Comparison of ENCODE assay signal across 12 mouse cellular contexts in genomic region chr8:94888383-94889036, GRCm38 (mm10). TPM values are rescaled to one million over a fixed set of nuclear protein-coding genes. Genes with fewer than 3 reads are reported as not detected.
DNase-seq lines count a peak whose midpoint lies in the region; ATAC-seq lines count a peak whose summit lies in the region.
"Had no signal": no experiment of that assay in that cellular context is flagged by ENCODE, and none has a peak within 500 bp of the region (broad histone marks: within the 10 kb centered on the region; RNA-seq: fewer than 3 reads in every experiment).

No protein-coding gene starts in this region.

- no peak overlapping the region for H3K9ac ChIP-seq in heart, embryonic 11.5 days (ENCODE audit: low read depth, low read length)
- H3K9ac ChIP-seq in lung, embryonic 15.5 days: no peak overlapping the region
- no peak overlapping the region; the same call in 1 of the 2 replicates for H3K9ac ChIP-seq in limb, embryonic 13.5 days
- H3K9ac ChIP-seq in stomach, embryonic 15.5 days: no peak overlapping the region
- H3K9ac ChIP-seq: hindbrain, embryonic 13.5 days had no signal

- no peaks in the 10 kb centered on the region for H3K9me3 ChIP-seq in heart, embryonic 11.5 days (replicated peaks; ENCODE audit: control insufficient read depth, low read length)
- H3K9me3 ChIP-seq in lung, embryonic 15.5 days: no peaks in the 10 kb centered on the region
- H3K9me3 ChIP-seq in limb, embryonic 13.5 days: no peaks in the 10 kb centered on the region
- H3K9me3 ChIP-seq in stomach, embryonic 15.5 days: no peaks in the 10 kb centered on the region
- H3K9me3 ChIP-seq: hindbrain, embryonic 13.5 days; megakaryocyte, embryonic 14.5 days had no signal

- no peak overlapping the region for H3K4me3 ChIP-seq in heart, embryonic 11.5 days (ENCODE audit: low read depth, low read length)
- no peak overlapping the region for H3K4me3 ChIP-seq in lung, embryonic 15.5 days
- H3K4me3 ChIP-seq in limb, embryonic 13.5 days: no peak overlapping the region
- no peak overlapping the region for H3K4me3 ChIP-seq in stomach, embryonic 15.5 days (replicated peaks)
- H3K4me3 ChIP-seq: hindbrain, embryonic 13.5 days; megakaryocyte, embryonic 14.5 days had no signal

- H3K4me1 ChIP-seq in heart, embryonic 11.5 days (ENCODE audit: control insufficient read depth, insufficient read depth, low read length): peaks cover 9% of the 10 kb centered on the region
- H3K4me1 ChIP-seq in lung, embryonic 15.5 days: no peaks in the 10 kb centered on the region
- no peaks in the 10 kb centered on the region for H3K4me1 ChIP-seq in limb, embryonic 13.5 days
- H3K4me1 ChIP-seq in stomach, embryonic 15.5 days: no peaks in the 10 kb centered on the region
- H3K4me1 ChIP-seq: hindbrain, embryonic 13.5 days had no signal

- no peaks in the 10 kb centered on the region for H3K36me3 ChIP-seq in heart, embryonic 11.5 days (ENCODE audit: control insufficient read depth, insufficient read depth, low read length)
- no peaks in the 10 kb centered on the region for H3K36me3 ChIP-seq in lung, embryonic 15.5 days
- no peaks in the 10 kb centered on the region for H3K36me3 ChIP-seq in limb, embryonic 13.5 days
- H3K36me3 ChIP-seq in stomach, embryonic 15.5 days: no peaks in the 10 kb centered on the region
- H3K36me3 ChIP-seq: hindbrain, embryonic 13.5 days had no signal

- 34% methylated on average over 13 of the region's 14 CpGs for WGBS in heart, embryonic 11.5 days (ENCODE audit: insufficient replicate concordance)
- 35% methylated on average over 14 of the region's 14 CpGs for WGBS in lung, embryonic 15.5 days
- WGBS in limb, embryonic 13.5 days: 24% methylated on average over 14 of the region's 14 CpGs
- 26% methylated on average over 14 of the region's 14 CpGs for WGBS in stomach, embryonic 15.5 days

- no peak overlapping the region for H3K27ac ChIP-seq in heart, embryonic 11.5 days (ENCODE audit: low read depth, low read length)
- H3K27ac ChIP-seq in lung, embryonic 15.5 days: no peak overlapping the region
- no peak overlapping the region for H3K27ac ChIP-seq in limb, embryonic 13.5 days
- H3K27ac ChIP-seq in stomach, embryonic 15.5 days: no peak overlapping the region
- H3K27ac ChIP-seq: hindbrain, embryonic 13.5 days had no signal

- H3K27me3 ChIP-seq in heart, embryonic 11.5 days (ENCODE audit: control insufficient read depth, insufficient read depth, low read length): no peaks in the 10 kb centered on the region
- H3K27me3 ChIP-seq in lung, embryonic 15.5 days: no peaks in the 10 kb centered on the region
- no peaks in the 10 kb centered on the region for H3K27me3 ChIP-seq in limb, embryonic 13.5 days
- H3K27me3 ChIP-seq in stomach, embryonic 15.5 days (replicated peaks): no peaks in the 10 kb centered on the region

- intact Hi-C loops in heart, postnatal 14 days (cut with DNase I): no loop called here

- ATAC-seq in heart, embryonic 11.5 days (replicated peaks; ENCODE audit: insufficient number of reproducible peaks, low FRiP score, low TSS enrichment): peak; percentile 64
- no peak for ATAC-seq in lung, embryonic 15.5 days (ENCODE audit: borderline replicate concordance, extremely low read depth, low FRiP score, low TSS enrichment)
- no peak for ATAC-seq in limb, embryonic 13.5 days (ENCODE audit: low FRiP score, low read depth)
- ATAC-seq in stomach, embryonic 15.5 days (ENCODE audit: insufficient read depth, low FRiP score, low read depth): peak; percentile 27; the same call in 1 of the 2 replicates

- peak overlapping the region; percentile 46 for H3K4me2 ChIP-seq in heart, embryonic 11.5 days
- peak overlapping the region; percentile 31; the same call in 1 of the 2 replicates for H3K4me2 ChIP-seq in lung, embryonic 15.5 days
- H3K4me2 ChIP-seq in limb, embryonic 13.5 days (replicated peaks): peak overlapping the region; percentile 5; the same call in 1 of the 2 replicates
- H3K4me2 ChIP-seq in stomach, embryonic 15.5 days: no peak overlapping the region
- H3K4me2 ChIP-seq: hindbrain, embryonic 13.5 days had no signal

- no peak for DNase-seq in heart, postnatal 14 days
- no peak for DNase-seq in lung, postnatal 36 days
- DNase-seq in gastrocnemius, postnatal 25 days: no peak
- DNase-seq in cerebellum, adult 11 months: no peak
- DNase-seq: cerebellum, postnatal 10 days; kidney, postnatal 36 days had no signal

RNA-seq across cellular contexts. Expression of gene Dok4, which starts 12.4 kb away (rescaled TPM):
- polyA plus RNA-seq in heart, embryonic 11.5 days (2014; fragmentation: Nextera tagmentation; extraction: Ambion mirVana): 46.2 and 57.7 TPM in 2 replicates
- 10 to 100 TPM; 23.3 to 26.5 TPM for total RNA-seq in heart, postnatal 14 days (2021)
- polyA plus RNA-seq in lung, embryonic 15.5 days (2015; fragmentation: Nextera tagmentation; extraction: Ambion mirVana): 40.4 and 45.7 TPM in 2 replicates
- 21.4 and 21.7 TPM in 2 replicates for polyA plus RNA-seq in limb, embryonic 13.5 days (2015; fragmentation: Nextera tagmentation; extraction: Ambion mirVana)
- 26.9 and 29.8 TPM in 2 replicates for polyA plus RNA-seq in stomach, embryonic 15.5 days (2015; fragmentation: Nextera tagmentation; extraction: Ambion mirVana)
- total RNA-seq in gastrocnemius, postnatal 25 days (2021): 1 to 10 TPM; 4.7 to 5.1 TPM

RNA-seq across cellular contexts. Expression of gene Ccdc102a, which starts 29.4 kb away (rescaled TPM):
- 22.8 and 24.8 TPM in 2 replicates for polyA plus RNA-seq in heart, embryonic 11.5 days (2014; fragmentation: Nextera tagmentation; extraction: Ambion mirVana)
- 10 to 100 TPM; 10.8 to 10.9 TPM for total RNA-seq in heart, postnatal 14 days (2021)
- 28.7 and 29.3 TPM in 2 replicates for polyA plus RNA-seq in lung, embryonic 15.5 days (2015; fragmentation: Nextera tagmentation; extraction: Ambion mirVana)
- polyA plus RNA-seq in limb, embryonic 13.5 days (2015; fragmentation: Nextera tagmentation; extraction: Ambion mirVana): 46.3 and 46.6 TPM in 2 replicates
- polyA plus RNA-seq in stomach, embryonic 15.5 days (2015; fragmentation: Nextera tagmentation; extraction: Ambion mirVana): 25.8 and 26.5 TPM in 2 replicates
- 1 to 10 TPM; 3.6 to 4.2 TPM for total RNA-seq in gastrocnemius, postnatal 25 days (2021)

RNA-seq across cellular contexts. Expression of gene Polr2c, which starts 31.3 kb away (rescaled TPM):
- 141 and 143 TPM in 2 replicates for polyA plus RNA-seq in heart, embryonic 11.5 days (2014; fragmentation: Nextera tagmentation; extraction: Ambion mirVana)
- 10 to 100 TPM; 65.4 to 65.8 TPM for total RNA-seq in heart, postnatal 14 days (2021)
- 161 and 164 TPM in 2 replicates for polyA plus RNA-seq in lung, embryonic 15.5 days (2015; fragmentation: Nextera tagmentation; extraction: Ambion mirVana)
- 145 and 149 TPM in 2 replicates for polyA plus RNA-seq in limb, embryonic 13.5 days (2015; fragmentation: Nextera tagmentation; extraction: Ambion mirVana)
- polyA plus RNA-seq in stomach, embryonic 15.5 days (2015; fragmentation: Nextera tagmentation; extraction: Ambion mirVana): 133 and 134 TPM in 2 replicates
- 10 to 100 TPM; 42.9 to 44.1 TPM for total RNA-seq in gastrocnemius, postnatal 25 days (2021)

RNA-seq across cellular contexts. Expression of gene Adgrg5, which starts 35.0 kb away (rescaled TPM):
- polyA plus RNA-seq in heart, embryonic 11.5 days (2014; fragmentation: Nextera tagmentation; extraction: Ambion mirVana): 0.10 and 0.47 TPM in 2 replicates
- total RNA-seq in heart, postnatal 14 days (2021): under 1 TPM; 0.22 to 0.50 TPM
- 0.29 and 0.36 TPM in 2 replicates for polyA plus RNA-seq in lung, embryonic 15.5 days (2015; fragmentation: Nextera tagmentation; extraction: Ambion mirVana)
- 0.10 and 0.13 TPM in 2 replicates for polyA plus RNA-seq in limb, embryonic 13.5 days (2015; fragmentation: Nextera tagmentation; extraction: Ambion mirVana)
- 0.59 and 0.65 TPM in 2 replicates for polyA plus RNA-seq in stomach, embryonic 15.5 days (2015; fragmentation: Nextera tagmentation; extraction: Ambion mirVana)
- not detected for total RNA-seq in gastrocnemius, postnatal 25 days (2021)
- polyA plus RNA-seq: hindbrain, embryonic 13.5 days had no signal

RNA-seq across cellular contexts. Expression of gene Ciapin1, which starts 50.4 kb away (rescaled TPM):
- 97.0 and 97.5 TPM in 2 replicates for polyA plus RNA-seq in heart, embryonic 11.5 days (2014; fragmentation: Nextera tagmentation; extraction: Ambion mirVana)
- 10 to 100 TPM; 76.8 to 92.4 TPM for total RNA-seq in heart, postnatal 14 days (2021)
- 104 and 105 TPM in 2 replicates for polyA plus RNA-seq in lung, embryonic 15.5 days (2015; fragmentation: Nextera tagmentation; extraction: Ambion mirVana)
- polyA plus RNA-seq in limb, embryonic 13.5 days (2015; fragmentation: Nextera tagmentation; extraction: Ambion mirVana): 127 and 133 TPM in 2 replicates
- polyA plus RNA-seq in stomach, embryonic 15.5 days (2015; fragmentation: Nextera tagmentation; extraction: Ambion mirVana): 89.4 and 91.5 TPM in 2 replicates
- total RNA-seq in gastrocnemius, postnatal 25 days (2021): 10 to 100 TPM; 38.4 to 45.3 TPM

Comparison
In these comparisons a context has a peak if more than half of its experiments do, and no peak if none do; other contexts are left out.
1. ATAC-seq: peak in heart, embryonic 11.5 days (single experiment) and stomach, embryonic 15.5 days (single experiment); none in lung, embryonic 15.5 days (single experiment) and limb, embryonic 13.5 days (single experiment).